Mouse (Mus musculus) CD4-positive helper T cell, adult 2 months (primary cell): ENCODE measurements at regions not wholly inside any gene's neighbourhood (a gene's known extent, or its start where the extent isn't known, plus 50 kb on each side); places are given as distances from the start of the nearest gene placed in this dataset.

Source experiments
- DNase-seq: peaks from one replicate; pipeline ENCODE4 v3.0.0-alpha.2; 2012; ENCODE audit warnings: low read depth, missing footprints, low spot score

- DNase-seq = no peak
Measured at GRCm38 (mm10) chr7:129914871-129915270, 323.2 kb downstream of the Wdr11 start.

GRCm38 (mm10) chr7:129918240-129919200 lies 326.9 kb downstream of the Wdr11 start:
- no peak for DNase-seq

- DNase-seq = no peak
Measured at GRCm38 (mm10) chr7:129922291-129922690, 330.6 kb downstream of the Wdr11 start.

- no peak for DNase-seq
Measured at GRCm38 (mm10) chr7:129936731-129937130, 345.1 kb downstream of the Wdr11 start.

- DNase-seq = no peak
Measured at GRCm38 (mm10) chr7:129937715-129938114, 346.1 kb downstream of the Wdr11 start.

- DNase-seq = no peak
Measured at GRCm38 (mm10) chr7:129938141-129938540, 346.5 kb downstream of the Wdr11 start.

- DNase-seq = no peak
Measured at GRCm38 (mm10) chr7:129939266-129939665, 347.6 kb downstream of the Wdr11 start.

- DNase-seq = no peak
Measured at GRCm38 (mm10) chr7:129941311-129942029, 349.8 kb downstream of the Wdr11 start.

- no peak for DNase-seq
Measured at GRCm38 (mm10) chr7:129948613-129949110, 357.0 kb downstream of the Wdr11 start.

- no peak for DNase-seq
Measured at GRCm38 (mm10) chr7:129950456-129950855, 358.8 kb downstream of the Wdr11 start.

GRCm38 (mm10) chr7:129958379-129958778 lies 366.7 kb downstream of the Wdr11 start:
- DNase-seq = no peak

- DNase-seq = no peak
Measured at GRCm38 (mm10) chr7:129962575-129962974, 370.9 kb downstream of the Wdr11 start.

GRCm38 (mm10) chr7:129964192-129964591 lies 372.5 kb downstream of the Wdr11 start:
- DNase-seq = no peak

GRCm38 (mm10) chr7:129965281-129966051 lies 373.8 kb downstream of the Wdr11 start:
- DNase-seq = no peak

- no peak for DNase-seq
Measured at GRCm38 (mm10) chr7:129966771-129967170, 375.1 kb downstream of the Wdr11 start.

GRCm38 (mm10) chr7:129970201-129970600 lies 378.5 kb downstream of the Wdr11 start:
- DNase-seq = no peak

- no peak for DNase-seq
Measured at GRCm38 (mm10) chr7:129974206-129974605, 382.5 kb downstream of the Wdr11 start.

- no peak for DNase-seq
Measured at GRCm38 (mm10) chr7:129974837-129975236, 383.2 kb downstream of the Wdr11 start.

GRCm38 (mm10) chr7:129975781-129976514 lies 384.3 kb downstream of the Wdr11 start:
- DNase-seq = no peak

- no peak for DNase-seq
Measured at GRCm38 (mm10) chr7:129978576-129978975, 386.9 kb downstream of the Wdr11 start.

GRCm38 (mm10) chr7:129979337-129979736 lies 387.7 kb downstream of the Wdr11 start:
- no peak for DNase-seq
